Mouse (Mus musculus): Measurements from ENCODE around the gene Commd3. TPM values are rescaled to one million over a fixed set of nuclear protein-coding genes. Genes with fewer than 3 reads are reported as not detected.

Gene Commd3
- 147 TPM for polyA plus RNA-seq (2014; fragmentation: Illumina TruSeq; extraction: RNeasy Lipid Tissue Mini Kit (QIAGEN cat#74804); ENCODE audit: low read depth, low replicate concordance)

DNA sequence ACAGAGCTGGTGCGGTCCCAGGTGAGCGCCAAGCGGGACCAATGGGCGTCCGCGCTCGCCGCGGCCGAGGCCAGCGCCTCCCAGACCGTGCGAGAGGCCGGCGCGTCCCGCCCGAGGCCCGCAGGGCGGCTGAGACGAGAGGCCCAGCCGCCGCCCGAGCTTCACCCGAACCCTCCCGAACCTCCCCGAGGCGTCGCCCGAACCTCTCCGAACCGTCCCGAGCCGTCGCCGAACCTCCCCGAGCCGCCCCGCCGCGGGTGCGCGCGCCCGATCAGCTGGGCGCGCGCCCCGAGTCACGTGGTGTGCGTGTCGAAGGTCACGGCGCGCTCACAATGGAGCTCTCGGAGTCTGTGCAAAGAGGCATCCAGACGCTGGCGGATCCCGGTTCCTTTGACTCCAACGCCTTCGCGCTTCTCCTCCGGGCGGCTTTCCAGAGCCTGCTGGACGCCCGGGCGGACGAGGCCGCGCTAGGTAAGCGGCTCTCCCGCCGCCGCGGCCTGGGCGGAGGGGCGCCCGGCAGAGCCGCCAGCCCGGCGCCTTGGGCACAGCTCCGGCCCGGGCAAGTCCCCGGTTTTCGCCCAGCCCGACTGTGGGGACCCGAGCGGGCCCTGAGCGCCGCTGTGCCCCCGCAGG, at the start of gene Commd3:
Commd3 (plus strand) TSS at position 252 of the 633 bp plus-strand sequence.

DNA sequence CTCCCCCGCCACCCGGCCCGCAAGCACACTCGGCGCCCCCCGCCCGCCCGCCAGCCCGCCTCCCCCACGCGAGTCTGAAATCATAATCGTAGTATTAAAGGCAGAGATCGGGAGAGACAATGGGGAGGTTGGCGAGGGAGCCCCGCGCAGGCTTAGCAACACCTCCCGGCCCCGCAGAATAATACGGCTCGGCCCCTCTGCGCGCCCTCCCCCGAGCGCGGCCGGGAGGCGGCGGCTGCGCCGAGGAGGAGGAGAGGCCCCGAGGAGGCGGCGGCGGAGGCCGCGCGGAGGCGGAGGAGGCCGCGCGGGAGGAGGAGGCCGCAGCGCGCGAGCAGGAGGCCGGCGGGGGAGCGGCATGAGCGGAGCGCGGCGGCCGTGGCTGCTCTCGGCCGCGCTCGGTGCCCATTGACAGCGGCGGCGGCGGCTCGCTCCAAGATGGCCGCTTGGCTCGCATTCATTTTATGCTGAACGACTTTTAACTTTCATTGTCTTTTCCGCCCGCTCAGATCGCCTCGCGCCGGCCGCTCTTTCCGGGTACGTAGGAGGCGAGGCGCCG, 4.8 kb downstream of the Commd3 start, which contains the start of gene Bmi1:
Bmi1 (plus strand) TSS at position 83 of the 556 bp plus-strand sequence.

DNA sequence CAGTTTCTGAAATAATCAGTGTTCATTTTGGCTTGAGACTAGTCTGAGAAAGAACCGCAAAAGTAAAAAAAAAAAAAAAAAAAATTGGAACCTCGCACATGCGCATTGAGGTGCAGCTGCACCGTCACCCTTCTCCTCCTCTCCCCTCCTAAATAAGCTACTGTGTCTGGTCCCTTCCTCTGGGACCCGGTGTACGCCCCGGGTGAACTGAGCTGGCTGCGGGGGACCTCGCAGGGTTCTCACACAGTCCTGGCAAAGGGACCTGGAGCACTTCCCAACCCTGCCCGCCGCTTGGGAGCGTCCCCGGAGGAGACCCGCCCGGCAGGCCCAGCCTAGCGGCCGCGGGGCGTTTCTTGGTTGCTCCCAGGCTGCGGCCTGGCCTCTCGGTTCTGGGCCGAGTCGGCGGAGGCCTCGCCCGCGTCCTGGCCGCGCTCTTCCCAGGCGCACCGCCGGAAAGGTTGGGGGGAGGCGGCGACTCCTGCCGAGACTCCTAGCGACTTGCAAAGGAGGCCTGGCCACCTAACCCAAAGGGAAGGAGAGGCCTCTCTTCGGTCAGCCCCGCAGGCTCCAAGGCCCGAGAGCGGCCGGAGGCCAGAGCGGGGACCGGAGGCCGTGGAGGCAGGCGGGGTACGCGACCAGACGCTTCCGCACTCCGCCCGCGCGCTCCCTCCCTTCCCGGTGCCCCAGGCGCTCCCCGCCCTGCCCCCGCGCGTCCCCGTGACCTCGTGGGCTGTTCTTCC, 21.9 kb downstream of the Commd3 start, which contains the start of gene Spag6:
Spag6 (plus strand) TSS at position 162 of the 740 bp plus-strand sequence.

Other genes with a start within 250 kb of the Commd3 start
- gene Bmi1, start 4.6 kb downstream of the Commd3 start, polyA plus RNA-seq (2014; fragmentation: Illumina TruSeq; extraction: RNeasy Lipid Tissue Mini Kit (QIAGEN cat#74804); ENCODE audit: low read depth, low replicate concordance) = 49.2 TPM
- gene Spag6, start 21.6 kb downstream of the Commd3 start, polyA plus RNA-seq (2014; fragmentation: Illumina TruSeq; extraction: RNeasy Lipid Tissue Mini Kit (QIAGEN cat#74804); ENCODE audit: low read depth, low replicate concordance) = not detected